Mouse (Mus musculus) MEL (cell line): ENCODE data around the gene Lce3f.

ENCODE experiments used
- CHD2 ChIP-seq: IDR thresholded peaks from 2 replicates; pipeline ENCODE4 v1.6.1; 2011; ENCODE audit warnings: low read length, improper control_type of control experiment
- CTCF ChIP-seq, 3 experiments: IDR thresholded peaks in 2 of 3; conservative IDR thresholded peaks in 1 of 3; 2 replicates each; pipeline ENCODE4 v1.5.1; 2011 to 2012; ENCODE audit warnings: low read length in 3 of 3, low read depth in 2 of 3, mild to moderate bottlenecking in 2 of 3, improper control_type of control experiment in 1 of 3, inconsistent platforms in 1 of 3, mixed read lengths in 1 of 3, moderate library complexity in 1 of 3; ENCODE audit not compliant: control insufficient read depth in 1 of 3, insufficient read depth in 1 of 3, poor library complexity in 1 of 3, severe bottlenecking in 1 of 3
- E2F4 ChIP-seq: IDR thresholded peaks from 2 replicates; pipeline ENCODE4 v1.6.1; 2011; ENCODE audit warnings: low read depth, low read length, improper control_type of control experiment, borderline replicate concordance
- ELF1 ChIP-seq: IDR thresholded peaks from 2 replicates; pipeline ENCODE4 v1.6.1; 2014; ENCODE audit warnings: low read depth, mild to moderate bottlenecking, inconsistent platforms, low read length, improper control_type of control experiment, moderate library complexity
- EP300 ChIP-seq, 2 experiments: IDR thresholded peaks; 2 replicates each; pipeline ENCODE4 v1.6.1; 2011; ENCODE audit warnings: improper control_type of control experiment in 2 of 2, low read length in 2 of 2, low read depth in 1 of 2, mild to moderate bottlenecking in 1 of 2
- GATA1 ChIP-seq: IDR thresholded peaks from 2 replicates; pipeline ENCODE4 v1.6.1; 2011; ENCODE audit warnings: low read depth, low read length, improper control_type of control experiment
- HCFC1 ChIP-seq: IDR thresholded peaks from 2 replicates; pipeline ENCODE4 v1.6.1; 2012; ENCODE audit warnings: low read depth, mild to moderate bottlenecking, inconsistent platforms, low read length, improper control_type of control experiment, moderate library complexity
- JUND ChIP-seq: IDR thresholded peaks from 2 replicates; pipeline ENCODE4 v1.6.1; 2011; ENCODE audit warnings: low read depth, mild to moderate bottlenecking, improper control_type of control experiment, low read length
- MAFK ChIP-seq: IDR thresholded peaks from 2 replicates; pipeline ENCODE4 v1.6.1; 2011; ENCODE audit warnings: low read depth, mild to moderate bottlenecking, low read length, improper control_type of control experiment, borderline replicate concordance
- MAX ChIP-seq: IDR thresholded peaks from 2 replicates; pipeline ENCODE4 v1.6.1; 2011; ENCODE audit warnings: low read length, improper control_type of control experiment
- MXI1 ChIP-seq: IDR thresholded peaks from 2 replicates; pipeline ENCODE4 v1.6.1; 2011; ENCODE audit warnings: mild to moderate bottlenecking, low read depth, low read length, improper control_type of control experiment
- POLR2A ChIP-seq, 2 experiments: IDR thresholded peaks; 2 replicates each; pipeline ENCODE4 v1.6.1; 2011 to 2012; ENCODE audit warnings: low read length in 2 of 2, mild to moderate bottlenecking in 2 of 2, control low read depth in 1 of 2, improper control_type of control experiment in 1 of 2, low read depth in 1 of 2, moderate library complexity in 1 of 2; ENCODE audit not compliant: control insufficient read depth in 1 of 2, insufficient read depth in 1 of 2, poor library complexity in 1 of 2
- USF1 ChIP-seq: IDR thresholded peaks from 2 replicates; pipeline ENCODE4 v1.6.1; 2014; ENCODE audit warnings: low read depth, mild to moderate bottlenecking, inconsistent platforms, low read length, improper control_type of control experiment, moderate library complexity

DNA sequence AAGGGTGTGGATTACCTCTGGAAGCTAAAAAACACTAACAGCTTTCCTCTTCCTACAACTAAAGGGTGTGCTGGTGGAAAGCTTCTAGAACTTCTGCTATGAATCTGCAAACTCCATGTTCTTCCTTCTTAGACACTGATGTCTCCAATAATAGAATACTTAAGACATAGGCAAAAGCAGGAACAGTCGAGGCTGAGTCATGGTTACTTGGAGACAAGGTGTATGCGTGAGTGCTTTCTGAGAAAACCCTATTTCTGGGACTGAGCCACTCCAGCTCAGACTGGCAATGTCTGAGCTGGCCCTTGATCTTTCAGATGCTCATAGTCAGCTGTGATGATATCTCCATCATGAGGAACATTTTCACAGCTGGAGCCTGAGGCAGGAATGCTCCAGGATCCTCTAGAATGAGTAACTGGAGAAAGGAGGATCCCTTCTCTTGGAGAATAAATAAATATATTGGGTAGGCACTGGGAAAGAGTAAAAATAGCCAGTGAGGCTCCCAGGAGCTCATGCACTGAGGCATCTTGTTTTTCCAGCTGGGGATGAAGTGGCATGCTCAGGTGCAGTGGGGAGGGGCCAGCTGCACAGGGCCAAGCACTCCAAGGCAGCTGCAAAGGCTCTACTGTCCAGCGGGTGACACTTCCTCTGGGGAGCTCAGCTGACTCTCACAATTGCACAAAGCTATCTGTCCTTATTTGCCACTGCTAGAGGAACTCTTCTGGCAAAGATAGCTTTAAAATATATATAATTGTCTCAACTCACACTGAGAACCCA is 31.6 kb downstream of the Lce3f start:
- TF ChIP-seq HCFC1 (no peak), POLR2A (IDR thresholded peaks at IDR 0.05; ENCODE audit: control insufficient read depth in 1 of 2, insufficient read depth in 1 of 2, low read depth in 1 of 2, low read length in 2 of 2, poor library complexity in 1 of 2) (no peak), E2F4 (no peak), CTCF (IDR thresholded peaks at IDR 0.05 in 2 of 3, conservative IDR thresholded peaks at IDR 0.05 in 1 of 3; ENCODE audit: control insufficient read depth in 1 of 3, insufficient read depth in 1 of 3, low read depth in 2 of 3, low read length in 3 of 3, poor library complexity in 1 of 3, severe bottlenecking in 1 of 3) (no peak), CHD2 (no peak), ELF1 (no peak), MAFK (no peak), MXI1 (no peak), JUND (no peak), EP300 (IDR thresholded peaks at IDR 0.05; ENCODE audit: low read depth in 1 of 2, low read length in 2 of 2) (no peak), USF1 (no peak), GATA1 (no peak), MAX (no peak)
